Mouse (Mus musculus): ENCODE measurements at regions not wholly inside any gene's neighbourhood (a gene's known extent, or its start where the extent isn't known, plus 50 kb on each side); places are given as distances from the start of the nearest gene placed in this dataset.
"Not testable (repeated sequence)": the region's sequence is repeated elsewhere in the genome, so short reads cannot be mapped to it uniquely, and the experiment has no call there.

DNA sequence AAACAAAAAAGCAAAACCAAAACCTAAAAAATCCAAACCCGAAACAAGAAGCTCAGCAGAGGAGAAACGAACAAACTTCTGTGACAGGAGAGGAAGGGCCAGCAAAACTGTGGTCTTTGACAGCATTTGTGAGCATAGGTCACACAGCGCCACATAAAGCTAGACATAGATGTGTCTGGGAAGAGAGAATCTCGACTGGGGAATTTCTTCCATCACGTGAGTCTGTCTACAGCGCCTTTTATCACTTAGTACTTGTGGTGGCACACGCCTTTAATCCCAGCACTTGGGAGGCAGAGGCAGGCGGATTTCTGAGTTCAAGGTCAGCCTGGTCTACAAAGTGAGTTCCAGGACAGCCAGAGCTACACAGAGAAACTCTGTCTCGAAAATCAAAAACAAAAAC is 250.2 kb upstream of the Tgfbr2 start:
- not testable (repeated sequence) for ATAC-seq

DNA sequence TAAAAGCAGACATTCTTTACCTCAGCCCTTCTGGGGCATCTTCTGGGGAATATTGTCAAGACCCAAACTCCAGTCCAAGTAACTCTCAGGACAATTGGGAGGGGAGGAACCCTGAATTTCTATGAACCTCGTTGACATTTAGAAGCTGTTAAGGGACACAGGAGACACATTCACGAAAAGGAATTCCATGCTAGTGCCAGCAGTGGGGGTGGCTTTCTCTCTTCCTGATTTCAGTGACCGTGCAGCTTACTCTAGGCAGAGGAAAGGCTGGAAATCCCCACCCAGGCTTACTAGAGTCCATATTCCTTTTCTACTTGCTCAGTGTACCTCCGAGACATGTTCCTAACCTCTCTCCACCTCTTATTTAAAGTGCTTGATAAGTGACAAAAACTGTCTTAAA is 239.9 kb upstream of the Tgfbr2 start:
- ATAC-seq = no peak

DNA sequence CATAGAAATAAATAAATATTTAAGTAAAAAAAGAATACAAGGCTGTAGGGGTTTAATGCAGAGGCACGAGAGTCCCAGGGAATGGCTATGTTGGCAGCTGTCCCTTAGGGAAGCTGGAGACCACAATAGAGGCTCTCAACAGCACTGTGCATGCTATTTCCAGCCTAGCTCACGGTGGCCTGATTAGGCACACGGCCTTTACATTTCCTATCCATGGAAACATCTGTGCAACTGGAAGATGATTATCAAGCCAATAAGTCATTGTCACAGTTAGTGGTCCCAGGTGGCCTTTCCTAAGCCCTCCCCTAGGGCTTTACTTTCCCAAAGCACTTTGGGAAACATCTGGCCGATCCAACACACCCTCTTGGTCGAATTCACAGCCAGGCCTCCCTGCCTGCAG is 235.9 kb upstream of the Tgfbr2 start:
- ATAC-seq = no peak

DNA sequence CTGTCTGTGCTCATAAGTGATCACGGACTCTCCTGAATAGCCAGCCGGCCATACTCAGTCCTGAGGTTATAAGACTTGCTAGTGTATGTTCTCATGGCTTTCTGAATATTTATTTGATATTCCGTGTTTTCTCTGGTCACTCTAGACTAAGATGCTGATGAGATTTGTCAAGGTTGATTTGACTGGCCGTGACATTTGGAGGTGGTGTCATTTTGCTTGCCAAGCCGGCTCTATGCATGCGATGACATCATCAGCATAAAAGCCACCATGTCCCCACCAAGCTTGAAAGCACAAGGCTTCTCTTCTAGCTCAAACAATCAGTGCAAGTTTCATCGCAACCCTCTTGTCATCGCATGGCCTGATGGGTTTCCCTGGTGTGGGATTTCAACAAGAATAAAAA is 235.3 kb upstream of the Tgfbr2 start:
- ATAC-seq = no peak

DNA sequence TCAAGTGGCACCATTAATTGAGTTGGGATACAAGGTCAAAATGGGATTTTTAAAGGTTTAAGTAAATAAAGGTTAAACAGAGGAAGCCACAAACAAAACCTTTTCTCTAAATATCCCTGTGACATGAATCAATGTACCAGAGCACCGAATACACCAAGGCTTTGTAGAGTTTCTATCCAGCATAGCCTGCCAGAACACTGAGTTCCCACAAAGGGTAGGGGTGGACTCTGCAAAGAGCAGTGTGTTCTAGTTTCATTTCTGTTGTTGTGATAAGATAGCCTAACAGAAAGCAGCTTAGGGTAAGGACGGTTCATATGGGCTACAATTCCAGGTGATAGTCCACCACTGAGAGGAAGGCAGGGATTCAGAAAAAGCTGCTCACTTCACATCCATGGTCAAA is 233.0 kb upstream of the Tgfbr2 start:
- no peak for ATAC-seq

DNA sequence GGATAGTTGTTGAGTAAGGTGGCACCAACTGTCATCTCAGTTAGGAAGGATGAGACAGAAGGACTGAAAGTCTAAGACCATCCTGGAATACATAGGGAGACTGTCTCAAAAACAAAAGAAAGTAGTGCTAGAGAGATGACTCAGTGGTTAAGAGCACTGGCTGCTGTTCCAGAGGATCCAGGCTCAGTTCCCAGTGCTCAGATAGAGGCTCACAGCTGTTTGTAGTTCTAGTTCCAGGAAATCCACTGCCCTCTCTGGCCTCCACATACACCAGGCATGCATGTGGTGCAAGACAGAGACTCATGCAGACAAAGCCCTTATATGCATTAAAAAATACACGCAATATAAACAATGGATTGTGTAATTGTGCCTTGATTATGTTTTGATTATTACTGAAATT is 229.9 kb upstream of the Tgfbr2 start:
- no peak for ATAC-seq

DNA sequence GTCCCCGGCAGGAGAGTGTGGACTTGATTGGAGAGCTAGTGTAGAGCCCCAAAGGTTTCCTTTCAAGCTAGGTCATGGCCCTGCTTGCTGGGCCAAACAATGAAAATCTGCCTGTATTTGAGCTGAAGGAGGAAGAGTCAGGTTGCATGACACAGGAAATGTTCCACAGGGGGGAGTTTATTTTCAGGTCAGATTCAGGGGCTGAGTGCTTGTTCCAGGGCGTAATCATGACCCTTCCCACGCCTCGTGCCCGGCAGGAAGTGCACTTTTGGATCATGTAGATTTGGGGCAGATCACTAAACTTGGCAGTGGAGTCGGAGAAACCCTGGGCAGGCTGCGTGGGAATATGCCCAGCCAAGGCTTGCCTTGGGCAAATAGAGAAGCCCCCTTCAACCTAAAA is 226.7 kb upstream of the Tgfbr2 start:
- no peak for ATAC-seq

DNA sequence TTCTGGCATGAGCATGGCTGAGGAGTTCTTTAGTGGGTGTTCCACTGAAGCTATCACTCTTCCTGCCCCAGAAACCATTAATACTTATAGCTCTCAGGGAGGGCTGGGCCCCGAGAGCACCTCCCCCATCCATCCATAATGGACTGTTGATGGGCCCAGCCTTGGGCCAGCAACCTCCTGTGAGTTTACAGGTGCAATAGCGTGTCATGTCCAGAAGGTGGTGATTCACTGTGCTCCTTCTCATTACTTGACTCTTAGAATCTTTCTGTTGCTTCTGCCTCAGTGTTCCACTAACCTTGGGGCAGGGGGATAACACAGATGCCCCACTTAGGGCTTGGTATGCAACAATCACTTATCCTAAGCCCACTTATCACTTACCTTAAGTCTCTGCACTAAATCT is 225.1 kb upstream of the Tgfbr2 start:
- ATAC-seq = no peak

DNA sequence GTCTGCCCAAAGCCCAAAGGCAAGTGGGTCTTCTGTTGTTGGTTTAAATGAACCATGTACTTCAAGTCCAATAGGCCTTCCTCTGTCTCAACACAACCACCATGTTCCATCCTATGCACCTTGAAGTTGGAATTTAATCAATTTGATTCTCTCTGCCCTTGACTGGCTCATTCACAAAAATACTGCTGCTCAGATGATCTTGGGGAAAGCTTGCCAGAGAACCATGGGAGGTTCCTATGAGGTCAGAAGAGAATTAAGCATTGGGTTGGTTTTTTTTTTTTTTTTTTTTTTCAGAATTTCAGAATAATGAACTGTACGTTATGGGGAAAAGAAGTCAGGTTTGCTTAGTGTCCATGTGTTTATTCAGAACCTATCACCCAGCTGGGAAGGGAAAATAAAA is 224.1 kb upstream of the Tgfbr2 start:
- no peak for ATAC-seq

DNA sequence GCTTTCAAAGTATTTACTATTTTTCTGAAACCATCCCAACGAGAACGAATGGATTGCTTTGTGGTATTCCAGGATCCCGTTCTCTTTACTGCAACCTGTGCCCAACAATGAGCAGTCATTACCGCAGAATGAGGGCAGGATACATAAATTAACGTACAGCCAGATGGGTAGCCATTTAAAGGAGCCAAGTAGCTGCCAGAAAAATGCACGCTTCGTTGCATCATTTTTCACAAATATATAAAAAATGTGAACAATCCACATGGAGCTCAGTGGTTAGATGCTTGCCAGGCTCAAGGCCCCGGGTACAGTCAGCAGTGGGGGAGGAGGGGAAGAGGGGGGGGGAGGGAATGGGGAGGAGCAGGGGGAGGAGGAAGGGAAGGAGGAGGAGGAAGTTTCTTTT is 217.1 kb upstream of the Tgfbr2 start:
- no peak for ATAC-seq

DNA sequence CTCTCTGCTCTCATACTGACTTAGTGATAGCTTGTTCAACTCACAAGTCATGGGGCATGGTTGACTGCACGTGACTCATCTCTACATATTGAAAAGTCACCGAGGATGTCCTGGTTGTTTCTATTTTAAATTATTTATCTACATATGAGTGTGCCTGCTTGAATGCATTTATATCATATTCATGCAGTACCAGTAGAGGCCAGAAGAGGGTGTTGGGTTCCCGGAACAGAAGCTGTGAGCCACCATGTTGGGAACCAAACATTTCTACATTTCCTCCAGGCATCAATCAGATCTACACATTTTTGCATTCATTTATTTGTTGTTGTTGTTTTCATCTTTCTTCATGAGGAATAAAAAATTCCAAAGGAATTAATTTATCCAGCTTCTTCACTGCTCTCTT is 214.6 kb upstream of the Tgfbr2 start:
- no peak for ATAC-seq

DNA sequence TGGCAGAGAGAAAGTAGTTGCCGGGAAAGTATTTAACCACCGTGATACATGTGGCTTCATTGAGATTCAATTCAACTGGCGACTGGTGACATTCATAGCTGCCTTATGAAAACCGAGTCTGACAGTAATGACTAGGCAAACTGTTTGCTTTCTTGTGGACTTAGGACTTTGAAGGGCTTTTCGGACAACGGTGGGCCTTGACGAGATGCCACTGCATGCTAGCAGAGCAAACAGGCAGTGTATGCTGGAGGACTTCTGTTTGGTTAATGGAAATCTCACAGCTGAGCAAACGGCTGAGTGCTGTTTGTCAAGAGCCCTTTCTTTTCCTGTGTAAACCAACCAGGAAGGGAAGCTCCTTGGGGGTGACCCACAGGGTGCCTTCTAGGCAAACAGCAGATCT is 213.7 kb upstream of the Tgfbr2 start:
- ATAC-seq = no peak

DNA sequence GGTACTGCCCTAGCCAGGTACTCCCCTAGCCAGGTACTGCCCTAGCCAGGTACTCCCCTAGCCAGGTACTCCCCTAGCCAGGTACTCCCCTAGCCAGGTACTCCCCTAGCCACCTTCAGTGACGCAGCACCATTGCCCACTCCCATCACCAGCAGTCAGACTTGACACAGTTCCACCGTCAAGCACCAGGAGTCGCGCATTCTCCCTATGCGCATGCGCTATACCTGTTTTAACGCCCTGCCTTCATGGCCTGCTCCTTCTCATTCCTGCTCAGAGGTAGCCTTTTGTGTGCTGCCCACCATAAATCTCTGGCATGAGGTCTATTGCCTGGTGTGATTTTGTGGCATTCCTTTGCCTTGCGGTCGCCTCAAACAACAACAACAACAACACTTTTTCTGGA is 212.9 kb upstream of the Tgfbr2 start:
- no peak for ATAC-seq

DNA sequence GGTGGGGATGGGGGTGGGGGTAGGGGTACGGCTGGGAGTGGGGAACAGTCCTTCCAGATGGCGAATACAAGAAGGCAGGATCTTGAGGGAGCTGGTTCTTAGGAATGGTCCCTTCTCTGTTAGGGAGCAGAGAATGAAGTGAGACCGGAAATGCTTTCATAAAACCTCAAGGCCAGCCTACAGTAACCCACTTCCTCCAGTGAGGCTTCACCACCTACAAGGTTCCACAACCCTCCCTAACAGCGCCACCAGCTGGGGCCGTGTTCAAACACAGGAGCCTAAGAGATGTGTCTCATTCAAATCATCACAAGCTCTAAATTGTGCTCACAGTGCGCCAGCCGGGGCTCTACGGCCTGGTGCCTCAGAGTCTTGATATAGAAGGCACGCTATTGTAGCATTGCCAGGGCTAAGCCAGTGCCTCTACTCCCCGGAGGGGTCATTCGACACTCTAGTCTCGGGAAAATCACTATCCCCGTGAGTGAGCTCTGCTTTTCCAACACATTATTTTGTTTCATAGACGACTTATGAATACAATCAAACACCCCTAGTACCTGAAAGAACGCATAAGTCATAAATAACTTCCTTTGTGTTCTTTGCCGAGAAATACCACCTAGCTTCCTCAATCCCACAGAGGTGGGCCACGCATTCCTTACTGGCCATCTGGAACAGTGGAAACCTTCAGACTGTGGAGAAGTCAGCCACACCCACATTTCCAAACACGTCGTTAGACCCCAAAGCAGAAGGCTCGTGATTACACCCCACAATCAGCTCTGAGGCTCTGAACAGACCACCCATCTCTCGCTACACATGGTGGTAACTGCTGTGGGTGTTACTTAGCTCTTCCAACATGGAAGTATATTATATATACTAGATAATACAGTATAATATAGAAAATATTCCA is 209.3 kb upstream of the Tgfbr2 start:
- ATAC-seq = peak; percentile 99

DNA sequence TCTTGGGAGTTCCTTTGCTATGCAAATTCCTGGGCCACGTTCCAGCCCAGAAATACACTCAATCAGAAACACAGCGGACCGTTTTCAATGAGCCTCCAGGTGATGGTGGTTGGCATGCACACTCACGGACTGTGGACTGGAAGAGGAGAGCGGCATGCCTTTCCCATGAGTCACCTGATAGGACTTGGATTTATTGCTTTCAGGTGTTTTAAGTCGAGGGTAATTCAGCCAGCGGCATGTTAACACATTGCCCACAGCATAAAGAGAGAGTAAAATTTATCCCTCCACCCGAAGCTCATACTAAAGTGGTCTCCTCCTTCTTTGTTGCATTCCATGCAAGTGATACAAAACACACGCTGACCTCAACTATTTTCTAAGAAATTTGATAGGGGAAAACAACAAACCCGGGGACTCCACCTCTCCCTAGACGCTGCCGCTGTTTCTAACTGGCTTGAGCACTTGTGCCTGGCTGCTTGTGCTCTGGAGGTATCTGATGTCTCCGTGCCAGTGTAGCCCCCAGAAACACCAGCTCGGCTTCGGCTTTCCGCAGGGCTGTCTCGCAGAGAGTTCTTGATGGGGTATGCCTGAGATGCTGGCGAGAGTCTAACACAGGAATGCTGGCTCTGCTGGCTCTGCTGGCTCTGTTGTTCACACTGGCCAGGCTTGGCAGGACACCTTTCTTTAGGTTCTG is 208.4 kb upstream of the Tgfbr2 start:
- no peak for ATAC-seq

DNA sequence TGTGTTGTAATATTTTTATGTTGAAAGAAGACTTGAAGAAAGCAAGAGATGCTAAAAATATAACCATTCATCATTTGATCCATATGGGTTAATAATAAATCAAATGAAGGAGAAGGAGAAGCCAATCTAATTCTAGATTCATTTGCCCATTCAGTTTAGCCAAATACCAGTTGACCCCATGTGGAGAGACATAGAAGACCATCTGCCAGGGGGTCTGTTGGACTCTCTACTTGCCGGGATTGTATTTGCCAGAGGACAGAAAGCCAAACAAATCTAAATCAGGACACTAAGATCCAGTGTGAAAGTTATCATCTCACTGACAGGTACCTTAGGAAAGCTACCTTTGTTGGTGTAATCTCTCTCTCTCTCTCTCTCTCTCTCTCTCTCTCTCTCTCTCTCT is 202.5 kb upstream of the Tgfbr2 start:
- ATAC-seq = no peak

DNA sequence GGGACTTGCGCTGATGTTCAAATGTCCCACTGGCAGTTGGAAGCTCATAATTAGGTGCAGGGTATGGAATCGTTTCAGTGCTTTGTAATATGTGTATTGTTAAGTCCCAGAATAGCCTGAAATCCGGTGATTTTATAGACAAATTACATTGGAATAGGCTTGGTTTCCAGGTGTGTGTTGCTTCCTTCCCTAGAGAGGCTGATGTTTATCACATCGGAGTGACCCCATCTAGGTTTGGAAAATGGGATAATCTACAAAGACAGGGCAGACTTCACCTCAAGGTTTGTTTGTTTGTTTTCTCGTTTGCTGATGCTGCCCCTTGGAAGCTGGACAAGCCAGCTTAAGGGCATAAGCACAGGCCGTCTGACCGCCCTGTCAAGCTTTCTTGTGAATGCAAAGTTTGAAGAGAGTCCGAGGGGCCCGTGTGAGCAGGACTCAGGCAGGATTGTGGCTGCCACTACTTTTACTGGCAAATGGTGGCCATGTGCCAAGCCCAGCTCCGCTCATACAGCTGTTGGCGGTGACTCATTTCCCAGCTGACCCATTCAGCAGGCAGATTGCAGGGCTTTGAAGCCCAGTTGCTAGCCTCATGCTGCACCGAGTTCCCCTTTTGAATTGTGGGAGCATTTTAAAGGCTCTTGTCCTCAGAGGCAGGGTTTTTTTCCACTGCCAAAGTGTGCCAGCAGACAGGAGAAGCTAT is 200.6 kb upstream of the Tgfbr2 start:
- ATAC-seq = no peak

DNA sequence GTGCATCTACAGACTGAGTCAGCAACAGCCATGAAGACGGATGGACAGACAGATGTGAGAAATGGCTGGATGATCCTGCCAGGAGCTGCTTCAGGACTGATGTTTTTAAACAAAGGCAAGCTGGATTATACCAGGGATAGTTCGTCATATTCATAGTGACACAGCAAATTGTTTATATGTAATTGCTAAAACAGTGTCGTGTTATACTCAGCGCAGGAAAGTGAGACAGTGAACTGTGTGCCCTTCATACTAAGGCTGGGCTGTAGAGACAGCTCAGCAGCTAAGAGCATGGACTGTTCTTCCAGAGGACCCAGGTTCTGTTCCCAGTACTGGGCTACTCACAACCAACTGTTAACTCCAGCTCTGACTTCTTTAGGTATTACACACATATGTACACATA is 199.2 kb upstream of the Tgfbr2 start:
- ATAC-seq = no peak

DNA sequence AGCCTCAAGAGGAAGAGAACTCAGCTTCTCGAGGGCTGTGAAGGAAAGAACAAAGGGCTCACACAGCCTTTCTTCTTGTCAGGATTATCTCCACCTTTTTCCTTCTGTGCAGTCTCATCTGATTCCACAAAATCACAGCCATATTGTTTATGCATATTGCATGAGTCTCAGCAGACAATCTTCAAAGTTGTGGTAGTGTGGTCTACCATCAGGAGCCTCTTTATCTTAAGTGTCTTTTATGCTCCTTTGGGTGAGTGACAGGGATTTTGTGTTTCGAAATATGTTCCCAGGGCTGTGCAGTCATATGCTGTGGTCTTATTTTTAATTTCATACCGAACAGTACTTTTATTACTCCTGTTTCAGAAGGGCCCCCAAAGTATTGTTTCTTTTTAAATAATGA is 198.2 kb upstream of the Tgfbr2 start:
- ATAC-seq = no peak

DNA sequence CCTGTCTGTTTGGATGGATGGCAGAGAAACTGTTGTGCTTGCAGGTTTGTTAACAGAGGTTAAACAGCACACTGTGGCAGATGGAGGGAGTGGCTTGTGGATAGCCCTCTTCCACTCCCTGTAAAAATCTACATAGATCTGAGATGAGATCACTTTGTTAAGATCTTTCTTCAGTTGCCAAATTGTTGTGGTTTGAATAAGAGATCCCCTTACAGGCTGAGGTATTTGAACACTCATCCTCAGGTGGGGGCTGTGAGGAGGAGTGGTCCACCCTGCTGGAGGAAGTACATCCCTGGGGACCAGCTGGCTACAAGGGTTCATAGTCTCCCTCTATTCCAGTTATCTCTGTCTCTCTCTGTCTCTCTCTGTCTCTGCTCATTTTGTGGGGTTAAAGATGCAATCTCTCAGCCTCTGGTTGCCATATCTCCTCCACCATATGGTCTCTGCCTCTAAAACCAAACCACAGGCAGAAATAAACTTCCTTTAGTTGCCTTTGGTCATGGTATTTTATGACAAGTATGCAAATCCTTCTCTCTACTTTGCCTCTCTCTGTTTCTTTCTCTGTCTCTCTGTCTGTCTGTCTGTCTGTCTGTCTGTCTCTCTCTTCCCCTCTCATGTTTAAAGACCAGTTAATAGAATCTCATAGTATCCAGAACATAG is 194.0 kb upstream of the Tgfbr2 start:
- ATAC-seq = peak; percentile 46

DNA sequence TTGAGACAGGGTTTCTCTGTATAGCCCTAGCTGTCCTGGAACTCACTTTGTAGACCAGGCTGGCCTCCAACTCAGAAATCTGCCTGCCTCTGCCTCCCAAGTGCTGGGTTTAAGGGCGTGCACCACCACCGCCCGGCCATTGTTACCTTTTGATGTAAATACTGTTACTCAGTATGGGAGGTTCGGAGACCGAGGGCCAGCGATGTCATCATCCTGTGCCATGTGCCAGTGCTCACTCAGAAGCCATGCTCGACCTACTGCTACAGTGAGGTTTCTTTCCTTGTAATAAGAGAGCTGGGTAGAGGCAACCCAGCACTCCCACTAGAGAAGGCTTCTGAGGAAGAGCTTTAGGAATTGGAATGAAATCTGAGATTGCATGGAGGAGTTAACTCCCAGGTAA is 191.6 kb upstream of the Tgfbr2 start:
- no peak for ATAC-seq

DNA sequence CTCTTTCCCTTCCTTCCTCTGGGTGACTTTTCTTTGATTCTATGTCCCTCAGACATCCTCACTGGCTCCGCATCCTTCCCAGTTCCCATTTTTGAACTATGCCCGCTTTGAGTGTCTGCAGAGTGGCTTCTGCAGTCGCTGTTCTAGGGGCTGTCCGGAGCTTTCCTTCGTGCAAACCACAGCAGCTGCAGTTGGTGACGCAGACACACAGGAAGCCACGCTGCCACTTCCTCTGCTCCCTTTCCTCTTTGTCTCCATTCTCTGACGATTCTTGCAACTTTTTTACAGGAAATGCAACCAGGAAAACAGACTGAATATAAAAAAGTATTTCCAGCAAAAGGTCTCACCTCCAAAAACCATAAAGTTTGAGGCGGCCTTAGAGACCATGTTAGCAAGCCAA is 191.0 kb upstream of the Tgfbr2 start:
- ATAC-seq = peak; percentile 93

DNA sequence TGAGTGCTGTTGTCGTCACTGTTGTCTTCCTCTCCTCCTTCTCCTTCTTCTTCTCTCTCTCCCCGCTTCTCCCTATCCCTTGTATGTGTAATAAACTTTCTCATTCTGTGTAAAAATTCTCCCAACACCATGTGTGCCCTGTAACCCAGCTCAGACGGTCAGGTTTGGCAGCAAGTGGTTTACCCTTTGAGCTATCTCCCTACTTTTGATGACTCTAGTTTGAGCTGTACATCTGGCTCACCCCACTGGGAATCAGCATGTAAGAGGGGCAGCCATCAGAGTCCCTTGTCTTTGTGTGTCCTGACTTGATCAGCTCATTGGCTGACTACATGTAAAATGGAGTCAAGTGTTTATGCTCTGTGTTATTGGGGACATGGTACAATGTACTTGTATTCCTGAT is 190.5 kb upstream of the Tgfbr2 start:
- peak; percentile 50 for ATAC-seq

All from CD4-positive, CD25-positive, alpha-beta regulatory T cell, adult 4 months (primary cell).